Mouse (Mus musculus): ENCODE measurements around the gene Iffo2. TPM values are rescaled to one million over a fixed set of nuclear protein-coding genes. Genes with fewer than 3 reads are reported as not detected.
A peak's percentile ranks its signal among the peaks of the same experiment; 100 is the strongest.
"Not testable (repeated sequence)": the region's sequence is repeated elsewhere in the genome, so short reads cannot be mapped to it uniquely, and the experiment has no call there.

Iffo2 gene
- polyA plus RNA-seq (2012; rRNA removed), result 7.7 and 9.8 TPM in 2 replicates

GRCm38 (mm10) chr4:139530248-139530647 is at the start of gene Iffo2:
Iffo2 (plus strand) TSS chr4:139530548.
- DNase-seq (ENCODE audit: low spot score), result not testable (repeated sequence)

GRCm38 (mm10) chr4:139481400-139481799 is 48.9 kb upstream of the Iffo2 start:
- no peak for DNase-seq (ENCODE audit: low spot score)

GRCm38 (mm10) chr4:139483461-139484105 is 46.8 kb upstream of the Iffo2 start:
- DNase-seq (ENCODE audit: low spot score), result no peak

- DNase-seq (ENCODE audit: low spot score), result no peak
These were observed 45.9 kb upstream of the Iffo2 start for GRCm38 (mm10) chr4:139484496-139484895.

- no peak for DNase-seq (ENCODE audit: low spot score)
These were observed 43.3 kb upstream of the Iffo2 start for GRCm38 (mm10) chr4:139487085-139487484.

- no peak for DNase-seq (ENCODE audit: low spot score)
These were observed 42.0 kb upstream of the Iffo2 start for GRCm38 (mm10) chr4:139488325-139488724.

GRCm38 (mm10) chr4:139489946-139490345 is 40.4 kb upstream of the Iffo2 start:
- DNase-seq (ENCODE audit: low spot score), result no peak

GRCm38 (mm10) chr4:139490413-139491055 is 39.8 kb upstream of the Iffo2 start:
- no peak for DNase-seq (ENCODE audit: low spot score)

GRCm38 (mm10) chr4:139491541-139492170 is 38.7 kb upstream of the Iffo2 start:
- no peak for DNase-seq (ENCODE audit: low spot score)

- DNase-seq (ENCODE audit: low spot score), result no peak
These were observed 38.0 kb upstream of the Iffo2 start for GRCm38 (mm10) chr4:139492258-139492833.

GRCm38 (mm10) chr4:139493227-139494025 is 36.9 kb upstream of the Iffo2 start:
- no peak for DNase-seq (ENCODE audit: low spot score)

GRCm38 (mm10) chr4:139500814-139501213 is 29.5 kb upstream of the Iffo2 start:
- no peak for DNase-seq (ENCODE audit: low spot score)

GRCm38 (mm10) chr4:139501702-139502101 is 28.6 kb upstream of the Iffo2 start:
- DNase-seq (ENCODE audit: low spot score), result no peak

GRCm38 (mm10) chr4:139503919-139504318 is 26.4 kb upstream of the Iffo2 start:
- DNase-seq (ENCODE audit: low spot score), result no peak

GRCm38 (mm10) chr4:139505716-139506115 is 24.6 kb upstream of the Iffo2 start:
- DNase-seq (ENCODE audit: low spot score), result no peak

GRCm38 (mm10) chr4:139506727-139507126 is 23.6 kb upstream of the Iffo2 start:
- no peak for DNase-seq (ENCODE audit: low spot score)

GRCm38 (mm10) chr4:139509069-139509468 is 21.3 kb upstream of the Iffo2 start:
- no peak for DNase-seq (ENCODE audit: low spot score)

- no peak for DNase-seq (ENCODE audit: low spot score)
These were observed 18.8 kb upstream of the Iffo2 start for GRCm38 (mm10) chr4:139511557-139511956.

- no peak for DNase-seq (ENCODE audit: low spot score)
These were observed 17.4 kb upstream of the Iffo2 start for GRCm38 (mm10) chr4:139512985-139513384.

- no peak for DNase-seq (ENCODE audit: low spot score)
These were observed 11.1 kb upstream of the Iffo2 start for GRCm38 (mm10) chr4:139519221-139519620.

GRCm38 (mm10) chr4:139521926-139522325 is 8.4 kb upstream of the Iffo2 start:
- peak; percentile 50 for DNase-seq (ENCODE audit: low spot score)

GRCm38 (mm10) chr4:139526475-139526874 is 3.9 kb upstream of the Iffo2 start:
- DNase-seq (ENCODE audit: low spot score), result no peak
